Mouse (Mus musculus) small intestine, adult 2 months (tissue): Measurements from ENCODE around the gene Pigo. TPM values are rescaled to one million over a fixed set of nuclear protein-coding genes. Genes with fewer than 3 reads are reported as not detected.

Experiments used
- H3K27ac ChIP-seq: fragments of 200-500 bp; 2 replicates; pipeline ENCODE4 v1.5.1; 2012; ENCODE audit warnings: low read depth, low read length, control low read depth, inconsistent platforms; ENCODE audit not compliant: insufficient read depth
- H3K27me3 ChIP-seq: fragments of 200-500 bp; 2 replicates; pipeline ENCODE4 v1.6.1; 2012; ENCODE audit warnings: mild to moderate bottlenecking, moderate library complexity, low read length, inconsistent platforms; ENCODE audit not compliant: control insufficient read depth, insufficient read depth
- H3K36me3 ChIP-seq: fragments of 200-500 bp; 2 replicates; pipeline ENCODE4 v1.6.1; 2012; ENCODE audit warnings: mild to moderate bottlenecking, low read length, control low read depth, inconsistent platforms; ENCODE audit not compliant: control insufficient read depth, insufficient read depth
- H3K4me1 ChIP-seq: fragments of 200-500 bp; 2 replicates; pipeline ENCODE4 v1.6.1; 2012; ENCODE audit warnings: low read length, inconsistent platforms, mixed read lengths; ENCODE audit not compliant: control insufficient read depth, insufficient read depth, insufficient read length
- H3K4me3 ChIP-seq: fragments of 200-500 bp; 2 replicates; pipeline ENCODE4 v1.5.1; 2012; ENCODE audit warnings: low read depth, mild to moderate bottlenecking, control low read depth, inconsistent platforms, low read length, moderate library complexity
- CTCF ChIP-seq: fragments of 200-500 bp; IDR thresholded peaks from 2 replicates; pipeline ENCODE4 v1.5.1; 2012; ENCODE audit warnings: low read depth, mild to moderate bottlenecking, control low read depth, inconsistent platforms, low read length, moderate library complexity, mixed read lengths; ENCODE audit not compliant: insufficient replicate concordance, insufficient read length; ENCODE audit errors: extremely low read depth
- POLR2A ChIP-seq: fragments of 200-500 bp; IDR thresholded peaks from 2 replicates; pipeline ENCODE4 v1.6.1; 2012; ENCODE audit warnings: low read depth, mild to moderate bottlenecking, control low read depth, inconsistent platforms, low read length, moderate library complexity
- WGBS: fragments of 180-500 bp; shearing (Covaris S2); methylation state at CpG from one replicate; pipeline ENCODE4 v1.1.7; 2018; 5-methylcytosine and 5-hydroxymethylcytosine counted together
- polyA plus RNA-seq: library from polyadenylated mRNA; depleted of rRNA; stranded (reverse); fragments of >200 nt; gene quantifications from 2 replicates; pipeline ENCODE4 v1.2.3, GENCODE M21; 2012

Gene Pigo
- polyA plus RNA-seq, 1 experiment: 30.6 TPM

DNA sequence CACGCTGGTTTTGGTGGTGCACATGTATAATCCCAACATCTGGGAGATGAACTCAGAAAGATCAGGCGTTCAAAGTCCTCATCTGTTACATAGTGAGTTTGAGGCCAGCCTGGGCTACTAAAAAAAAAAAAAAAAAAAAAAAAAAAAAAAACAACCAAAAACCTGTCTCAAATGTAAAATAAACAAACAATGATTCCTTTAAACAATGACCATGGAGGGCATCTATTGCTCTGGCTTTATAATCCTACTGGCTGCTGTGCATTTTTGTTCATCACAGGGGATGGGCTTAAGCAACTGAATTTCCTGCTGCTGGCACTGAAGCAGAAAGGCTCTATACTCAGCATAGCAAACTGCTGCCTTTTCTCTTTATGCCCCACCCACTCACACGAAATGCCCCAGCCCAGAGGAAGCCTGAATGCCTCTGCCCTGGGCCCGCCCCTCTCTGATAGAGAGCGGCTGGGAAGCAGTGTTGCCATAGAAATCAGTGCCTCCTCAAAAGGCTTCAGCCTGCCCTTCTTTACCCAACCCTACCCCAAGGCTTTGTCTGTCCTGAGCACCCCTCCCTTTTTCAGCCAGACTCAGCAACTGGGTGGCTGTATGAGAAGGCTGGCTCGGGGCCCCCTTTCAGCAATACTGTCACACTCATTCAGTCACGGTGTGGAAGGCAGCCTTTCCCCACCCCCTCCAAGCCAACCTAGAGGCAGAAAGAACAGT, 18.2 kb upstream of the Pigo start:
- TF ChIP-seq POLR2A: no peak
- no peak for TF ChIP-seq CTCF
- Histone ChIP-seq H3K36me3 (no peaks in the 10 kb centered on the region), H3K27ac (peak overlapping the region; percentile 58; the same call in 1 of the 2 replicates), H3K4me3 (no peak overlapping the region), H3K4me1 (peaks cover 20% of the 10 kb centered on the region; the same call in 1 of the 2 replicates), H3K27me3 (no peaks in the 10 kb centered on the region)
- WGBS: 26% methylated on average over 7 of the region's 7 CpGs

DNA sequence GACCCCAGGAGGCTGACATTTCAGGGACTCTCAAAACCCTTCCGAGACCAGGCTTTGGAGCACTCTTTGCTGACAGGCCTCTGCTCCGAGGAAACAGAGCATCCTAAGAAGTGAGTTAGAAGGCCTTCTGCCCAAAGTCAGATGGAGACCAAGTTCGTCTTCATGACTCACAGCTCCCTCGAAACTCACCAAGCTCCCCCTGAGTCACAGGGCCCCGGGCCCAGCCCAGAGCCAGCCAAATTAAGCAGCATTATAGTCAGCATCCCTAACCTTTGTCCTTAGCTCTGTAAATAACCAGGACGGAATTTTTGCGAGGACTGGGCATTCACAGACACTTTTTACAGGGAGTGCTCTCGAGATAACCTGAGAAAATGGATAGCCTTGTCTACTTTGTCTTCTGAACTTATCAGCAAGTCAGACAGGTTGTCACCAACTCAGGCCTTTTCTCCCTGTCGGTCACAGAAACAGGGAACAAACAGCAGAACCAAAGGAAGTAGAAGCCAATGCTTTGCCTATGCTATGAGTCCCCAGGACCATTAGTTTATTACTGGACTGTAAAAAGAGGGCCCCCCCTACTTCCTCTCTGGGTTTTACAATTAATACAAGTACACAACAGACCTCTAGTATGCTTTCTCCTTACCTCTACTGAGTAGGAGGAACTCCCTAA, 15.4 kb upstream of the Pigo start:
- H3K36me3 ChIP-seq: peaks cover 9% of the 10 kb centered on the region
- H3K4me1 ChIP-seq: peaks cover 25% of the 10 kb centered on the region; the same call in 1 of the 2 replicates
- TF ChIP-seq POLR2A: no peak
- no peak for TF ChIP-seq CTCF
- H3K27me3 ChIP-seq: no peaks in the 10 kb centered on the region
- no peak overlapping the region for H3K27ac ChIP-seq
- H3K4me3 ChIP-seq: no peak overlapping the region
- WGBS: 57% methylated on average over 9 of the region's 9 CpGs

DNA sequence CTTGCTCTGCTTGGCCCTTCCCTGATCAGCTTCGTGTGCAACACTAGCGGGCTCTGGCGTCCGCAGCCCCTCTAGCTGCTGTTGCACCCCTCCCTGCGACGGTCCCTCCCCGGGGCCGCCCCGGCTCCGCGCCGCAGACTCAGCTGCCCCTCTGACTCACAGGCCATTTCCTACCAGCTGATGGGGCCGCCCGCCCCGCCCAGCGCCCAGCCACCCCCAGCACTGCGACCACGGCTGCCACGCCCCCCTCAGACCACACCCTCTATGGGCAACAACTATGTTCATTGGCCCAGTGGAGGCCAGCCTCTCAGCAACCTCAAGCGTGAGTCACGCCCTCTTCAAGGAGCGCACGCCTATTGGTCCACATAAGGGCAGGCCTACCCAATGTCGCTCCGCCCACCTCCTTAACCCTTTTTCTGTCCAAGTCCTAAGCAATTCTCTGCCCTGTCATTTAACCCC, 14.5 kb upstream of the Pigo start:
- Histone ChIP-seq H3K27me3 (no peaks in the 10 kb centered on the region), H3K4me3 (peak overlapping the region; percentile 76), H3K4me1 (peaks cover 23% of the 10 kb centered on the region; the same call in 1 of the 2 replicates), H3K27ac (peak overlapping the region; percentile 94), H3K36me3 (peaks cover 16% of the 10 kb centered on the region)
- WGBS: under 1% methylated on average over 25 of the region's 25 CpGs
- TF ChIP-seq POLR2A (peak; percentile 83), CTCF (no peak)

DNA sequence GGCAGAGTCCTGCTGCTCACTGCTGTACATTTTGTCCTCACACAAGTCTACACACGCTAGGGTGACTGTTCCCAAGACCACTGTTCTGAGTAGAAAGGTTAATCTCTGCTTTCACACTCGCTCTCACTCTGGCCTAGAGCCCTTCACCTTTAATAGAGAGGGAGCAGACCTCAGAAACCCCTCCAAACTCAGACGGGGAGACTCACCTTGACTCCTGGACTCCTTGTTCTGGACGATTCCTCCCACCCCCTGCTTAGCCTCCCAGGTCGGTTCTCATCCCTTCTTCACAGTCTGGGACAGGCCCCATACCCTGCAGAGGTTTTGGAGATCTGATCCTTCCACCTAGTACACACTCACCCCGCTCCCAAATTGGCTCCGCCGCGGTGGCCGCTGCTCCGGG, 14.0 kb upstream of the Pigo start:
- Histone ChIP-seq H3K36me3 (peaks cover 18% of the 10 kb centered on the region), H3K4me1 (peaks cover 20% of the 10 kb centered on the region; the same call in 1 of the 2 replicates), H3K27me3 (no peaks in the 10 kb centered on the region), H3K27ac (peak overlapping the region; percentile 94), H3K4me3 (peak overlapping the region; percentile 76)
- TF ChIP-seq CTCF: no peak
- no peak for TF ChIP-seq POLR2A
- 5% methylated on average over 11 of the region's 11 CpGs for WGBS

DNA sequence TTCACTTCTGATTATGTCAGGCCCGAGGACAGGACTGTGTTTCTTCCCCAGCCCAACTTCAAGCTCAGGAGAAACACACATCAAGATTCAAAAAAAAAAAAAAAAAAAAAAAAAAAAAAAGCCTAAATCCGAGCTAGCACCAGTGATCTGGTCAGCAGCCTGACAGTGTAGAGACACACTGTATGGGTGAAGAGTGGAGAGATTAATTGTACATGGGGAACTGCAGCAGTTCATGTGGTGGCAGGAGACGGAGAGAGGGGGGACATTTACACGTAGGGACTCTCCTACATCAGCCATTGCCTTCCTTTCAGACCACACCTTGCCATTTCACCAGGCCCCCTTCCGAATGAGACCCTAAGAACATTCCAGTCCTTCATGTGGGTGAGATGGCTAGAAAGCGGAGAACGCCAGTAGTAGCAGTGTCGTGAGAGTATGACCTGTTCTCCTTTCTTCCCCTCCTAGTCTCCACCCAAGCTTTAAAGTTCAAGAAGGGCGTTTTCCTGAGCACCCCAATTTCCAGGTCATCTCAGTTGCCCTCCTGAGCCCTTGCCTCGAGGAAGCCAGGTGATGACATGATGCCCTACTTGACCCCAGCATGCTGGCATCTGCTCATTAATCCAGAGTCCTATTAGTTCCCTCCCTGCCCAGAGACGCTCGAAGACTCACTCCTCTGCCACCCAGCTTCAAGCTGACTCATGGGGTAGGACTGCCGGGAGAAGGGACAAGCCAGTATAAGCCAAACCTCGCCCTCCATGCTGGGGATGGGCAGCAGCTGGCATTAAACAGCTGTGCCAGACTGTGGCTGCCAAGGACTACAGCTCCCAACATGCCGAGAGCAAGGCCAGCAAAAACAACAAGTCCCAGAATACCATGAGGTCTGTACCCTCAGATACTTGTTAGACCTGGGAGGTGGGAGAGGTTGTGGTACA, 13.2 kb upstream of the Pigo start:
- 26% methylated on average over 15 of the region's 15 CpGs for WGBS
- Histone ChIP-seq H3K27me3 (no peaks in the 10 kb centered on the region), H3K4me1 (peaks cover 12% of the 10 kb centered on the region; the same call in 1 of the 2 replicates), H3K4me3 (peak overlapping the region; percentile 76), H3K27ac (peak overlapping the region; percentile 94), H3K36me3 (peaks cover 24% of the 10 kb centered on the region)
- TF ChIP-seq POLR2A (peak; percentile 60; the same call in 1 of the 2 replicates), CTCF (no peak)

DNA sequence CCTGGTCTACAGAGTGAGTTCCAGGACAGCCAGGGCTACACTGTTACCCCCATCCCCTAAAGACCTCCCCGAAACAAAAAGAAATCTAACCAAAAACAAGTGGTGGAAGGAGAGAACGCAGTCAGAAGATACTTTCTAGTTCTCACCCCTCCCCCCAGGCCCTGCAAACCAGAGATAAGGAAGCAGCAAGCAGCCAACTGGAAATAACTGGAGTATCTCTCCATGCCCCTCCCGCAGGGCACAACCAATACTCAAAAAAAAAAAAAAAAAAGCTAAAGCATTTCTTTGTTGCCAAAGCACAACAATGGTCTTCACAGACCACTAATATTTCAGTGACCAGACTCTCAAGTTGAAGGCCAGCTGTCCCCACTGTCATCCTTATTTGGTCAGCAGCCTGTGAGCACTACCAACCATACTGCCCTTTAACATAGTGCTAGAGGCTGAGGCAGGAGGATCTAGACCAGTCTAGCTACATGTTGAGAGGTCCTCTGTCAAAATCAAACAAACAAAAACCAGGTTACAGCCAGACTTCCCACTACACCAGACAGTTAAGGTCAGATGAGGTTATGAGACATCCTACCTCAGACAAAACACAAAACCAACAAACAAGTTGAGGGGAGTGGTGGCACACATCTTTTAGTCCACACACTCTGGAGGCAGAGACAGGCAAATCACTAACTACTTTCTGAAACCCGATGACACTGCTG, 12.4 kb upstream of the Pigo start:
- peaks cover 32% of the 10 kb centered on the region for H3K36me3 ChIP-seq
- TF ChIP-seq CTCF (no peak), POLR2A (no peak)
- no peaks in the 10 kb centered on the region for H3K27me3 ChIP-seq
- peak overlapping the region; percentile 35; the same call in 1 of the 2 replicates for H3K27ac ChIP-seq
- WGBS: 46% methylated on average over 4 of the region's 4 CpGs
- peak overlapping the region; percentile 12; the same call in 1 of the 2 replicates for H3K4me3 ChIP-seq
- peaks cover 11% of the 10 kb centered on the region; the same call in 1 of the 2 replicates for H3K4me1 ChIP-seq
